Comparison of ENCODE assay signal across 9 mouse cellular contexts in genomic region chr2:166674693-166675092, GRCm38 (mm10). TPM values are rescaled to one million over a fixed set of nuclear protein-coding genes. Genes with fewer than 3 reads are reported as not detected.
DNase-seq lines count a peak whose midpoint lies in the region; ATAC-seq and TF ChIP-seq lines count a peak whose summit lies in the region.
"Had no signal": no experiment of that assay in that cellular context is flagged by ENCODE, and none has a peak within 500 bp of the region (broad histone marks: within the 10 kb centered on the region; RNA-seq: fewer than 3 reads in every experiment).

No protein-coding gene starts in this region.

- H3K9me3 ChIP-seq in kidney, embryonic 14.5 days (ENCODE audit: control insufficient read depth, low read length) = no peaks in the 10 kb centered on the region
- H3K9me3 ChIP-seq in liver, postnatal 0 days (ENCODE audit: low read length) = no peaks in the 10 kb centered on the region
- H3K9me3 ChIP-seq: hindbrain, embryonic 15.5 days had no signal

- no peaks in the 10 kb centered on the region for H3K27me3 ChIP-seq in kidney, embryonic 14.5 days (ENCODE audit: control insufficient read depth, insufficient read depth, low read length)
- H3K27me3 ChIP-seq in kidney, adult 2 months (replicated peaks; ENCODE audit: control insufficient read depth, insufficient read depth, low read length) = no peaks in the 10 kb centered on the region
- H3K27me3 ChIP-seq in liver, postnatal 0 days (ENCODE audit: insufficient read depth, low read length) = no peaks in the 10 kb centered on the region
- H3K27me3 ChIP-seq: hindbrain, embryonic 15.5 days had no signal

- no peak overlapping the region for H3K9ac ChIP-seq in kidney, embryonic 14.5 days (ENCODE audit: low read depth, low read length)
- no peak overlapping the region for H3K9ac ChIP-seq in liver, postnatal 0 days (replicated peaks)
- H3K9ac ChIP-seq: hindbrain, embryonic 15.5 days had no signal

- TF ChIP-seq POLR2A in kidney, adult 2 months (IDR thresholded peaks at IDR 0.05; ENCODE audit: low read depth, low read length) = no peak

- 3% methylated on average over 10 of the region's 12 CpGs for WGBS in kidney, embryonic 14.5 days
- WGBS in kidney, adult 2 months = 9% methylated on average over 12 of the region's 12 CpGs
- 18% methylated on average over 12 of the region's 12 CpGs for WGBS in liver, postnatal 0 days (ENCODE audit: insufficient replicate concordance)

- no peak overlapping the region for H3K27ac ChIP-seq in kidney, embryonic 14.5 days (ENCODE audit: low read depth, low read length)
- H3K27ac ChIP-seq in kidney, adult 2 months (ENCODE audit: insufficient read depth, low read depth, low read length) = no peak overlapping the region
- H3K27ac ChIP-seq in liver, postnatal 0 days (ENCODE audit: low read depth) = no peak overlapping the region
- H3K27ac ChIP-seq: hindbrain, embryonic 15.5 days had no signal

- H3K4me3 ChIP-seq in kidney, embryonic 14.5 days (ENCODE audit: low read length) = no peak overlapping the region
- H3K4me3 ChIP-seq in kidney, adult 2 months (ENCODE audit: insufficient read depth, low read depth, low read length) = no peak overlapping the region
- no peak overlapping the region for H3K4me3 ChIP-seq in liver, postnatal 0 days (ENCODE audit: low read depth, low read length)
- H3K4me3 ChIP-seq: hindbrain, embryonic 15.5 days had no signal

- TF ChIP-seq EP300 in liver, postnatal 0 days (IDR thresholded peaks at IDR 0.05; ENCODE audit: low read depth) = no peak

- H3K36me3 ChIP-seq in kidney, embryonic 14.5 days (ENCODE audit: control insufficient read depth, insufficient read depth, low read length) = no peaks in the 10 kb centered on the region
- no peaks in the 10 kb centered on the region for H3K36me3 ChIP-seq in kidney, adult 2 months (ENCODE audit: control insufficient read depth, insufficient read depth, low read length)
- H3K36me3 ChIP-seq in liver, postnatal 0 days (replicated peaks; ENCODE audit: insufficient read depth, low read length) = no peaks in the 10 kb centered on the region
- H3K36me3 ChIP-seq: hindbrain, embryonic 15.5 days had no signal

- no peak overlapping the region for H3K4me2 ChIP-seq in kidney, embryonic 14.5 days (replicated peaks; ENCODE audit: low read depth, low read length)
- no peak overlapping the region for H3K4me2 ChIP-seq in liver, postnatal 0 days (ENCODE audit: low read depth, low read length)
- H3K4me2 ChIP-seq: hindbrain, embryonic 15.5 days had no signal

- no peak for ATAC-seq in CD4-positive, CD25-positive, alpha-beta regulatory T cell, adult 4 months
- peak; percentile 44; the same call in 1 of the 2 replicates for ATAC-seq in kidney, embryonic 14.5 days (ENCODE audit: low FRiP score, low TSS enrichment)
- ATAC-seq in liver, postnatal 0 days = peak; percentile 31

- no peak for TF ChIP-seq CTCF in kidney, adult 2 months (conservative IDR thresholded peaks at IDR 0.05; ENCODE audit: insufficient read depth, insufficient read length, low read depth, low read length)
- no peak for TF ChIP-seq CTCF in liver, postnatal 0 days (IDR thresholded peaks at IDR 0.05; ENCODE audit: low read depth)

- peak; percentile 49 for DNase-seq in CD4-positive, CD25-positive, alpha-beta regulatory T cell, adult 2 months (ENCODE audit: low read depth, low spot score)
- DNase-seq in kidney, adult 2 months = no peak
- peak; percentile 60 for DNase-seq in embryo, embryonic 11 days
- peak; percentile 54 for DNase-seq in liver, postnatal 0 days
- DNase-seq in adipocyte (ENCODE audit: low spot score) = no peak
- no peak for DNase-seq in adrenal gland, postnatal 4 days (ENCODE audit: low spot score in 2 of 2)

- H3K4me1 ChIP-seq in kidney, embryonic 14.5 days (ENCODE audit: control insufficient read depth, insufficient read depth, low read length) = peaks cover 24% of the 10 kb centered on the region
- H3K4me1 ChIP-seq in kidney, adult 2 months (ENCODE audit: control insufficient read depth, insufficient read depth, low read length) = no peaks in the 10 kb centered on the region
- H3K4me1 ChIP-seq in liver, postnatal 0 days (ENCODE audit: insufficient read depth) = peaks cover 23% of the 10 kb centered on the region

RNA-seq across cellular contexts. Expression of gene Prex1, which starts 38.9 kb away (rescaled TPM):
- polyA plus RNA-seq in CD4-positive, CD25-positive, alpha-beta regulatory T cell, adult 4 months (2017; shearing (Covaris generic)) = 10 to 100 TPM; 25.0 to 25.2 TPM
- polyA plus RNA-seq in kidney, embryonic 14.5 days (2014; fragmentation: Nextera tagmentation; extraction: Ambion mirVana) = 12.9 and 16.9 TPM in 2 replicates
- 12.2 and 14.5 TPM in 2 replicates for polyA plus RNA-seq in kidney, adult 2 months (2012; rRNA removed)
- 5.4 and 6.3 TPM in 2 replicates for polyA plus RNA-seq in liver, postnatal 0 days (2015; fragmentation: Nextera tagmentation; extraction: Ambion mirVana)
- total RNA-seq in adrenal gland, postnatal 4 days (2021) = 10 to 100 TPM; 20.9 to 21.2 TPM

Comparison
In these comparisons a context has a peak if more than half of its experiments do, and no peak if none do; other contexts are left out.
1. DNase-seq: peak in CD4-positive, CD25-positive, alpha-beta regulatory T cell, adult 2 months (single experiment), embryo, embryonic 11 days (single experiment) and liver, postnatal 0 days (single experiment); none in kidney, adult 2 months (single experiment), adipocyte (single experiment) and adrenal gland, postnatal 4 days (0 of 2).